Mouse (Mus musculus) hindbrain, embryonic 15.5 days (tissue): ENCODE results near the gene Cabin1. TPM values are rescaled to one million over a fixed set of nuclear protein-coding genes. Genes with fewer than 3 reads are reported as not detected.

Experiments used
- ATAC-seq: fragments of 200-750 bp; cut with Nextera tagmentation; 2 replicates; pipeline ENCODE4 v1.8.0; 2017; ENCODE audit warnings: low read depth, moderate number of reproducible peaks, moderate TSS enrichment; ENCODE audit not compliant: low FRiP score
- H3K27ac ChIP-seq: fragments of 300-500 bp; sonication (generic); replicated peaks from 2 replicates; pipeline ENCODE4 v1.5.1; 2015; ENCODE audit warnings: mild to moderate bottlenecking, inconsistent platforms
- H3K27me3 ChIP-seq: fragments of 300-500 bp; sonication (generic); 2 replicates; pipeline ENCODE4 v1.6.1; 2015; ENCODE audit warnings: control low read depth, inconsistent platforms
- H3K36me3 ChIP-seq: fragments of 300-500 bp; sonication (generic); 2 replicates; pipeline ENCODE4 v1.6.1; 2015; ENCODE audit warnings: control low read depth, inconsistent platforms
- H3K4me1 ChIP-seq: fragments of 300-500 bp; sonication (generic); replicated peaks from 2 replicates; pipeline ENCODE4 v1.6.1; 2015; ENCODE audit warnings: control low read depth, inconsistent platforms
- H3K4me2 ChIP-seq: fragments of 300-500 bp; sonication (generic); 2 replicates; pipeline ENCODE4 v1.6.1; 2015; ENCODE audit warnings: moderate library complexity, mild to moderate bottlenecking, inconsistent platforms
- H3K4me3 ChIP-seq: fragments of 300-500 bp; sonication (generic); 2 replicates; pipeline ENCODE4 v1.5.1; 2015; ENCODE audit warnings: mild to moderate bottlenecking, inconsistent platforms
- H3K9ac ChIP-seq: fragments of 300-500 bp; sonication (generic); 2 replicates; pipeline ENCODE4 v1.6.1; 2015; ENCODE audit warnings: inconsistent platforms
- H3K9me3 ChIP-seq: fragments of 300-500 bp; sonication (generic); 2 replicates; pipeline ENCODE4 v1.6.1; 2016; ENCODE audit warnings: control low read depth, inconsistent platforms
- WGBS: fragments of 180-500 bp; shearing (Covaris S2); methylation state at CpG from one replicate; pipeline ENCODE4 v1.1.7; 2015; 5-methylcytosine and 5-hydroxymethylcytosine counted together
- polyA plus RNA-seq: library from polyadenylated mRNA; unstranded; fragments of >200 nt; fragmentation: Nextera tagmentation; extraction: Ambion mirVana; gene quantifications from 2 replicates; pipeline ENCODE4 v1.2.1, GENCODE M21; 2015

The Cabin1 gene
- 32.5 and 40.0 TPM in 2 replicates for polyA plus RNA-seq

DNA sequence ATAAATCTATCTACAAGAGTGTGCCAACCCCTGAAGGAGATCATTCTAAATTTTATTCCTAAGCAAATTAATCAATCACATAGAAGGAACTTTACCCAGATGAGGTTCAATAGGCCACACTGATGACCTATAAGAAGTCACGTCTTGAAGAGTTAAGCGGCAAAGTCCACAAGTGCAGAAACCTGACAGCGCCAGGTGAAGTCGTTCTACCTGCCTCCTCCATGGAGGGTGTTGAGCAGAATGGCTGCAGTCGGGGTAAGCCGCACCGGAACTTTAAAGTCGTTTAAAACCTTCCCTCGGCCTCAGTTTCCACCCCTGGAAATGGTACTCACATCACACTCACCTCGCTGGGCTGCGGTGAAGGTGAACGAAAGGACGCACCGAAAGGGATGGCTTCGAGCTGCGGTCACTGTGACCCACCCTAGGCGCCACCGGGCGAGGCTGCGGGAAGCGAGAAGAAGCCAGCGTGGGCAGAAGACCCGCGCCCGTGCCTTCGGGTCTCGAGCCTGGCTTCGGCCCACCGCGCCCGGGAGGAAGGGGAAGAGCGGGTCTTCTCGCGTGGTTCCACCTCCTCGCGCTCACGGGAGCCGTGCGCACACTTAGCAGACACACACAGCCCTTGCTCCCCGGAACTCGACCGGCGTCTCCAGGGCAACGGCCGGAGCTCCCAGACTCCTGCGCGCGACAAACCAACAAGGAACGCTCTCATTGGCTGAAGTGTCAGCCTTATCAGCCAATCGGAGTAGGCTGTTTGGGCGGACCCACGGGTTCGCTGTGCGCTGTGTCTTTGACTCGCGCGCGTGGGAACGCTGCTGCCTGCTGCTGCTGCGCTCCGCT lies at the start of gene Cabin1:
Gene Cabin1 (minus strand): TSS at position 660 of the 837 bp plus-strand sequence.
- Histone ChIP-seq H3K4me1 (peaks cover 21% of the 10 kb centered on the region), H3K36me3 (peaks cover 7% of the 10 kb centered on the region; the same call in 1 of the 2 replicates), H3K9me3 (no peaks in the 10 kb centered on the region), H3K27ac (peak within 1 kb of the TSS; percentile 85), H3K9ac (peak within 1 kb of the TSS; percentile 92), H3K27me3 (no peaks in the 10 kb centered on the region), H3K4me2 (peak within 1 kb of the TSS; percentile 84), H3K4me3 (peak within 1 kb of the TSS; percentile 99)
- ATAC-seq, result peak; percentile 99
- WGBS, result under 1% methylated on average over 57 of the region's 61 CpGs

DNA sequence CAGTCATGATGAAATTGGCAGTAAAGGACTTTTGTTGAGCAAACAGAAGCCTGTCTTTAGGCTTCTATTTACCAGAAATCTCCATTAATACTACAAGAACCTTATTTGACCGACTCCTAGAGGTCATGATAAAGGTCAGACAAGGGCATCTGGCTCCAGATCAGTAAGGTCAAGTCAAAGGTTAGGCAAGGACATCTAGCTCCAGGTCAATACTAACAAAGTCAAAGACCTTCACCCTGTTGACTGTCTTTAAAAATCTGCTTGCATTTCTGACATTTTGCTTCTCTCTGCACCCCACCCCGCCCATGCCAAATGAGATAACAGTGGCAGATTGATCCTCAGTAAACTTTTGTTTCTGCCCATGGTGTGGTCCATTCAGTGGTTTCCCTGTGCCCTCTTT lies 40.1 kb upstream of the Cabin1 start:
- no peaks in the 10 kb centered on the region for H3K36me3 ChIP-seq
- 75% methylated on average over 2 of the region's 2 CpGs for WGBS
- no peak overlapping the region for H3K27ac ChIP-seq
- ATAC-seq, result no peak
- H3K9me3 ChIP-seq, result no peaks in the 10 kb centered on the region
- no peak overlapping the region for H3K4me3 ChIP-seq
- H3K4me2 ChIP-seq, result no peak overlapping the region
- no peaks in the 10 kb centered on the region for H3K4me1 ChIP-seq
- no peaks in the 10 kb centered on the region for H3K27me3 ChIP-seq
- H3K9ac ChIP-seq, result no peak overlapping the region

DNA sequence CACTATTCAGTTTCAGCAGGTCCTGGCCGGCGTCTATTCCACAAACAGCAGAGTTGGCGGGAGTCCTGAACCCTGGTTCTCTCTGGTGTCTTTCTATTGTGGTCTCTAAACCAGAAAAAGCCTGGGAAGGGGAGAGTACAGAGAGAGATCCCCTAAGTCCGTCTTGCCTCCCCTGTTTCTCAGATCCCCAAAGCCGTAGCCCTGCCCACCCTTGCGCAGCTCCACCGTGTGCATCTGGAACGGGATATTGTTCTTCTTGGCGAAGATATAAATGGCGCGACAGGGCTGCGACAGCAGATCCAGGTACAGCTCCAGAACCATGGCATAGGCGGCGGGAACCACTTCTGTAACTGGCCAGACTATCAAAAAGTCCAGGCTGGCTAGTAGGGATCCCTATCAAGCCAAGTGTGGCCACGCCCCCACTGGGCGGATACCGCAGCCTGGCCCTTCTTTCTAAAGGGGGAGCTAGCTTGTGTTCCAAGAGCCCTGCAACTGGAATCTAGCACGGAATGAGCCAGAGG lies 34.1 kb upstream of the Cabin1 start, which contains the start of gene Gstt1:
Gene Gstt1 (minus strand): TSS at position 409 of the 521 bp plus-strand sequence.
- Histone ChIP-seq H3K27me3 (peaks cover 7% of the 10 kb centered on the region; the same call in 1 of the 2 replicates), H3K36me3 (no peaks in the 10 kb centered on the region), H3K27ac (0 out of 2 replicates have a peak within 1 kb of the TSS, but pooled peaks have one; percentile 7), H3K4me1 (peaks cover 16% of the 10 kb centered on the region), H3K4me3 (peak within 1 kb of the TSS; percentile 40), H3K9me3 (no peaks in the 10 kb centered on the region), H3K4me2 (peak within 1 kb of the TSS; percentile 73), H3K9ac (peak within 1 kb of the TSS; percentile 31)
- 3% methylated on average over 18 of the region's 18 CpGs for WGBS
- ATAC-seq, result peak; percentile 32

DNA sequence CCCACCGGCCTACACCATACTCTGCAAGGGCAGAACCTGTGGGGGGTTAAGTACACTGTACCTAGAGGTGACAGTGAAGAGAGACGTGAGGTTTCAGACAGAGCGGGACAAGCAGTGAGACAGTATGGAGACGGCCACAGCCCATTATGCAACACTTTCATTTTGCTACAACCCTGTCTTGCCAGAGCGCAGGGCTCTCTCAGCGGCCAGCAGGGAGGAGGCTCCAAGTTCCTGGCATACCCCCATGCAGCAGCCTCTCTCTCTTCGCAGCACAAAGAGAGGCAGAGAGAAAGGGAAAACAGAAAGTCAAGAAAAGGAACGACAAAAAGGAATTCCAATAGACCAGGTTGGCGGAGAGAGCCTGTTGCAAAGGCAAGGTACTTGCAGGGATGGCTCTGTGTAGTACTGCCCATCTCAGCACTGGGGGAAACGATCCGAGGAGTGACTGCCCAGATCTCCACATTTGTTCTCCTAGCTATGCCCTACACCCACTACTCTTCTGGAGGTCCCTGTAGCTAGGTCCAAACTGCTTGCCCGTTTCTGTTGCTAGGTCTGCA lies 33.6 kb upstream of the Cabin1 start:
- Histone ChIP-seq H3K27ac (0 out of 2 replicates have a peak overlapping the region, but pooled peaks have one; percentile 7), H3K9me3 (no peaks in the 10 kb centered on the region), H3K36me3 (no peaks in the 10 kb centered on the region), H3K4me3 (peak overlapping the region; percentile 40), H3K9ac (peak overlapping the region; percentile 31), H3K4me2 (peak overlapping the region; percentile 73), H3K27me3 (peaks cover 7% of the 10 kb centered on the region; the same call in 1 of the 2 replicates), H3K4me1 (peaks cover 16% of the 10 kb centered on the region)
- peak; percentile 52 for ATAC-seq
- under 1% methylated on average over 12 of the region's 12 CpGs for WGBS

DNA sequence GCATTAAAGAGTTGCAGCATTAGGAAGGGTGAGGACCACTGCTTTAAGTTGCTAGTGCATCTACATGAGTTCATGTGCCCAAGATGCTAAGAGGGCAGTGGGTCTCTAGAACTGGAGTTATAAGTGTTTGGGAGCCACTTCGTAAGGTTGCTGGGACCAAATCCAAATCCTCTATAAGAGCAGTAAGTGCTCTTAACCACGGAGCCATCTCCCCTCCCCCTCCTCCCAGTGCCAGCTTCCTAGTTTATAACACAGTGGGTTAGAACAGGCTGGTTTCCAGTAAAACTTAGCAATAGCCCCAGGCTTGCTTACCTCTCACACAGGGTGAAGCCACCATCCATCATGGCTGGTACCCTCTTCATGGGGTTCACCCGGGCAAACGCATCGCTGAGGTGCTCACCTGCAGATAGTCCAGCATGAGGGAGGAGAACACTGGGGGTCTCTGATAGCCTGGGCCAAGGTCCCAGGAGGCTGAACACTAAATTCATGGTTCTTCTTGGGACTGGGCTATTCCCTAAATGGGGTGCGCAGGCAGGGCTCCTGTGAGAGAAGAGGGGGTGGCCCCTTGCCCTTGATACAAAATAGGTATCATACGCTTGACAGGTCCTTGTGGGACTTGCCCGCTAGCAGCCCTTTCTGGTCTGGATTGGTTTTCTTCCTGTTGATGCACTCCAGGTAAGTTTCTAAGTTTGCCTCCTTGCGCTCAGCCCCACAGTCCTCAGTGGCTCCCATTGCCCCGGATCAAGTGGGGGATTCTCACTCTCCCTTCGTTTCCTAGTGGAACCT lies 32.8 kb upstream of the Cabin1 start:
- 49% methylated on average over 11 of the region's 11 CpGs for WGBS
- Histone ChIP-seq H3K4me3 (peak overlapping the region; percentile 40), H3K4me1 (peaks cover 16% of the 10 kb centered on the region), H3K36me3 (no peaks in the 10 kb centered on the region), H3K9ac (no peak overlapping the region), H3K27me3 (peaks cover 7% of the 10 kb centered on the region; the same call in 1 of the 2 replicates), H3K4me2 (peak overlapping the region; percentile 73), H3K9me3 (no peaks in the 10 kb centered on the region), H3K27ac (no peak overlapping the region)
- ATAC-seq, result peak; percentile 42; the same call in 1 of the 2 replicates

DNA sequence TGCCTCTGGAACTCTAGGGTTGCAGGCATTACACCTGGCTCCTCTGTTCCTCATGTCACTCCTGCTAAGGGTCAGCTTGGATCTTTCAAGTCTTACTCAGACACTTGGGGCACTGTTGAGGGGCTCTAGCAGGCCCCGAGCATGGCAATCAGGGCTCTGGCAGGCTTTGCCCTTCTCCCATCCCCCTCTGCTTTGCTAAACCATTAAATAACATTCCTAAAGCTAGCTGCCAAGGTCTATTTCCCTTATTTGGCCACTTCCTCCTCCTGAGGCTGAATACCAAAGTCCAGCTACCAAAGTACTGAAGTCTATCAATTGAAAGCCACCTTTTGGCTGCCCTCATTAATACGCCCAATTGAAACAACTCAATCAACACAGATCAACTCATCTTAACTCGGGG lies 30.7 kb upstream of the Cabin1 start:
- Histone ChIP-seq H3K27me3 (peaks cover 7% of the 10 kb centered on the region; the same call in 1 of the 2 replicates), H3K9ac (no peak overlapping the region), H3K36me3 (no peaks in the 10 kb centered on the region), H3K4me3 (no peak overlapping the region), H3K4me2 (no peak overlapping the region), H3K9me3 (no peaks in the 10 kb centered on the region), H3K4me1 (peaks cover 16% of the 10 kb centered on the region), H3K27ac (no peak overlapping the region)
- WGBS, result 33% methylated on average over 3 of the region's 3 CpGs
- no peak for ATAC-seq

DNA sequence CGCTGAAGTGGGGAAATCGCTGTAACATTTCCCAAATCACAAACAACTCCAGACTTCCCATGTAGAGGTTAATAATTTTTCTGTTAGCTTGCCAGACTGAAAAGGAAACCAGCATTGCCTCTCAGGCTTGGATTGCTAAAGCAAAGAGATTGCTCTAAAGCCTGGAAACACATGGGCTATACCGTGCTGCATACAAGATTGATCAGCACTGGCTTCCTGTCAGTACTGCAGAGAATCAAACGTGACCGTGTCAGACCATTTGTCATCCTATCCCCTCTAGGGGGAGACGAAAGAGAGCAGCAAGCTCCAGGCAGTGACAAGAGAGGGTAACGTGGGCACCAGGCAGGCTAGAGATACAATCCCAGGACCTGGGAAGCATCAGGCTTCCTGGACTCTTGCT lies 26.6 kb upstream of the Cabin1 start:
- no peaks in the 10 kb centered on the region for H3K27me3 ChIP-seq
- H3K4me1 ChIP-seq, result no peaks in the 10 kb centered on the region
- H3K9me3 ChIP-seq, result no peaks in the 10 kb centered on the region
- no peak overlapping the region for H3K4me3 ChIP-seq
- no peaks in the 10 kb centered on the region for H3K36me3 ChIP-seq
- no peak overlapping the region for H3K4me2 ChIP-seq
- H3K9ac ChIP-seq, result no peak overlapping the region
- ATAC-seq, result no peak
- no peak overlapping the region for H3K27ac ChIP-seq
- WGBS, result 21% methylated on average over 7 of the region's 7 CpGs

DNA sequence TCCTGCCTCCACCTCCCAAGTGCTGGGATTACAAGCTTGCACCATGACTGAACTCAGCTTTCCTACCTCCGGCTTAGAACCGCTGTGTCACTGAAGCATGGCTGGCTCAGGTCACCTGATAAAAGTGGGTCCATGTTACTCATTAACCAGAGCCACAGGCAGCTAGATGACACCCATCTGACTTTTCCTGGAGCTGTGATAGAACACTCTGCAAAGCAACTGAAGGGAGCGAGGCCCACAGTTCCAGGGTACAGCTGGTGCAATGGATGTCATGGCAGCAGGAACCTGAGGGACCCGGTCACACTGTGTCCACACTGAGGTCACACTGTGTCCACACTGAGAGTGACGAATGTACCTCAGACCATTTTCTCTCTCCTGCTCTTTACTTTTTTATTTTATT lies 25.7 kb upstream of the Cabin1 start:
- no peak overlapping the region for H3K9ac ChIP-seq
- no peaks in the 10 kb centered on the region for H3K4me1 ChIP-seq
- no peak overlapping the region for H3K4me3 ChIP-seq
- WGBS, result 88% methylated on average over 5 of the region's 5 CpGs
- H3K36me3 ChIP-seq, result no peaks in the 10 kb centered on the region
- no peak overlapping the region for H3K27ac ChIP-seq
- no peaks in the 10 kb centered on the region for H3K27me3 ChIP-seq
- ATAC-seq, result no peak
- H3K9me3 ChIP-seq, result no peaks in the 10 kb centered on the region
- H3K4me2 ChIP-seq, result no peak overlapping the region

DNA sequence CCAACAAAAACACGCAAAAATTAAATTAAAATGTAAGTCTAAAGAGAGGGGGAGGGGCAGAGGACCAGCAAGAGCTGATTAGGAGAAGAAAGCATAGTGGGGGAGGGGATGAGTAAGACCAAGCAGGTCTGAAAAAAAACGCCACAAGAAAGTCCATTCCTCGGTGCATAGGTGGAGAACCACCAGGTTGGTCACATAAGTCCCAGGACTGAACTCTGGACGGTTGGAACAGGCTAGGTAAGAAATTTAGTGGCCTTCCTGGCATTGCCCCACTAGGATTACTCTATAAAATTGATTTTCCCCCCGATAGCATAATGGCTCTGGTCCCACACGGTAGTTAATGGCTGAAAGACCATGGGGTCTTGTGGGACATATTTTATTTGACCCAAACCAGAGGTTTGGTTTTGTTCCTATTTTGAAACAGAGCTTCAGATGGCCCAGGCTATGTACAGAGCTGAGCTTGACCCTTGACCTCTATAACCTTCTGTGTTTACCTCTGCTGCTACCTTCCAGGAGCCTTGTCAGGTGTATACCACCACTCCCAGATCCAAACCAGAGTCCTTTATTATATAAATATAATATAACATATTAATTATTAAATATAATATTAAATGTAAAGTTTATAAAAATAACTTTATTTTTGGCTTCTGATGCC lies 25.1 kb upstream of the Cabin1 start:
- Histone ChIP-seq H3K4me2 (no peak overlapping the region), H3K27ac (no peak overlapping the region), H3K9me3 (no peaks in the 10 kb centered on the region), H3K4me3 (no peak overlapping the region), H3K36me3 (no peaks in the 10 kb centered on the region), H3K4me1 (no peaks in the 10 kb centered on the region), H3K27me3 (no peaks in the 10 kb centered on the region), H3K9ac (no peak overlapping the region)
- WGBS, result 85% methylated on average over 6 of the region's 6 CpGs
- no peak for ATAC-seq

DNA sequence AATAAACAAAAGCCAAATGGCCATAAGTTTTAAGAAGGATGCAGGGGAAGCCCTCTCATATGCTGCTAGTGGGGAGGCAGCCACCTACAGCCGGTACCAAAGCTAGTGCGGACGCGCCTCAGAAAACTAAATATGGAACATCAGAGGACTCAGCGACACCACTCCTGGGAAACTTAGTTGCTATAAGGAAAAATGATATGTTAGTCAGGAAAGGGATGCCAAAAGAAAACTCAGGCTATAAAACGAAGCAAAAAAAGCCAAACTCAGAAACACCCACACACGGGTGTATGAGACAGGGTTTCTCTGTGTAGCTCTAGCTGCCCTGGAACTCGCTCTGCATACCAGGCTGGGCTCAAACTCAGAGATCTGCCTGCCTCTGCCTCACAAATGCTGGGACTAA lies 24.1 kb upstream of the Cabin1 start:
- Histone ChIP-seq H3K27ac (no peak overlapping the region), H3K9ac (no peak overlapping the region), H3K4me2 (no peak overlapping the region), H3K4me1 (no peaks in the 10 kb centered on the region), H3K4me3 (no peak overlapping the region), H3K27me3 (no peaks in the 10 kb centered on the region), H3K36me3 (no peaks in the 10 kb centered on the region), H3K9me3 (no peaks in the 10 kb centered on the region)
- 94% methylated on average over 8 of the region's 8 CpGs for WGBS
- ATAC-seq, result no peak

DNA sequence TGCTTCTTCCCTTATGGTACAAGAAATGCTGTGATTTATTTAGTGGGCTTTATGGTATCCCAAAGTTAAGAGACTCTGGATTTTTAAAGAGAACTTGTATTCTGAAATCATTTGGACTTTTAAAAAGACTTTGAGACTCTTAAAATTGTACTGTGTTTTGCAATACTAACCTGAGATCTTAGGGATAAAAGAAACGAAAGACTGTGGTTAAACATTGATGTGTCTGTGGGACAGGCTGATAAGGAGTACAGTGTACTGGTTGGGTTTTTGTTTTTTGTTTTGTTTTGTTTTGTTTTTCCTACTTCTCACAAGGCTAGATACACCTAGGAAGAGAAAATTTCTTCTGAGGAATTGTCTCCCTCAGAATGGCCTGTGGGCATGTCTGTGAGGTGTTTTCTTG lies 21.3 kb upstream of the Cabin1 start:
- no peak for ATAC-seq
- WGBS, result 81% methylated on average over 1 of the region's 1 CpGs
- Histone ChIP-seq H3K4me3 (no peak overlapping the region), H3K4me2 (no peak overlapping the region), H3K27me3 (peaks cover 24% of the 10 kb centered on the region), H3K9ac (no peak overlapping the region), H3K27ac (no peak overlapping the region), H3K9me3 (no peaks in the 10 kb centered on the region), H3K4me1 (peaks cover 9% of the 10 kb centered on the region), H3K36me3 (no peaks in the 10 kb centered on the region)
